9 mouse cellular contexts compared by ENCODE assay signal in genomic region chr15:77153625-77154024, GRCm38 (mm10).
DNase-seq lines count a peak whose midpoint lies in the region; ATAC-seq and TF ChIP-seq lines count a peak whose summit lies in the region.
"Had no signal": no experiment of that assay in that cellular context is flagged by ENCODE, and none has a peak within 500 bp of the region (broad histone marks: within the 10 kb centered on the region; RNA-seq: fewer than 3 reads in every experiment).

No protein-coding gene starts in this region.

- no peak for TF ChIP-seq CTCF in Patski (IDR thresholded peaks at IDR 0.05)
- no peak for TF ChIP-seq CTCF in cerebellum, adult 2 months (IDR thresholded peaks at IDR 0.05; ENCODE audit: borderline replicate concordance, insufficient read depth, low read depth, low read length)

- H3K36me3 ChIP-seq in lung, embryonic 15.5 days = no peaks in the 10 kb centered on the region

- H3K27me3 ChIP-seq in Patski = no peaks in the 10 kb centered on the region
- H3K27me3 ChIP-seq in cerebellum, adult 2 months (ENCODE audit: control insufficient read depth, insufficient read depth, low read length) = no peaks in the 10 kb centered on the region
- H3K27me3 ChIP-seq in lung, embryonic 15.5 days = no peaks in the 10 kb centered on the region

- H3K27ac ChIP-seq in cerebellum, adult 2 months (ENCODE audit: insufficient read depth, low read length) = peak overlapping the region; percentile 98; the same call in 1 of the 2 replicates
- H3K27ac ChIP-seq in lung, embryonic 15.5 days = peak overlapping the region; percentile 93
- H3K27ac ChIP-seq: macrophage had no signal

- in situ Hi-C loops in Patski (cut with MboI; ENCODE audit: low pct_unique_long_range_greater_than_20kb) = loop anchor here (5.0 kb wide), 1 partner anchor 116 kb away; no protein-coding TSS in a partner anchor

- peak; percentile 44; the same call in 1 of the 2 replicates for TF ChIP-seq POLR2A in cerebellum, adult 2 months (IDR thresholded peaks at IDR 0.05; ENCODE audit: borderline replicate concordance, insufficient read depth, low read length)

- peak overlapping the region; percentile 76 for H3K4me2 ChIP-seq in lung, embryonic 15.5 days

- peak; percentile 74 for ATAC-seq in Patski
- ATAC-seq in hematopoietic stem cell, adult 5-6 weeks (replicated peaks in 1 of 2; ENCODE audit: insufficient read depth in 1 of 2, low FRiP score in 2 of 2, low TSS enrichment in 1 of 2, low read depth in 1 of 2, poor library complexity in 2 of 2, severe bottlenecking in 2 of 2) = peak; percentile 33 to 49; a peak in 2 of 4 replicates
- ATAC-seq in lung, embryonic 15.5 days (ENCODE audit: borderline replicate concordance, extremely low read depth, low FRiP score, low TSS enrichment) = peak; percentile 91

- CTCF ChIA-PET in Patski (lab: Charles Lee) = interaction anchor here (0.9 to 1.7 kb wide), 9 partner anchors 10 to 183 kb away, joined by 3 to 4 read pairs (median 3); no protein-coding TSS in a partner anchor

- H3K9me3 ChIP-seq in lung, embryonic 15.5 days = no peaks in the 10 kb centered on the region

- H3K4me1 ChIP-seq in cerebellum, adult 2 months (ENCODE audit: control insufficient read depth, insufficient read depth, low read length) = peaks cover 24% of the 10 kb centered on the region; the same call in 1 of the 2 replicates
- H3K4me1 ChIP-seq in lung, embryonic 15.5 days = peaks cover 59% of the 10 kb centered on the region

- POLR2A ChIA-PET in Patski (lab: Charles Lee) = interaction anchor here (0.6 kb wide), 1 partner anchor 175 kb away, joined by 3 read pairs; no protein-coding TSS in a partner anchor

- DNase-seq in Patski (ENCODE audit: low read depth, low spot score) = no peak
- peak; percentile 76 to 88 for DNase-seq in cerebellum, adult 2 months
- peak; percentile 87 for DNase-seq in forelimb bud, embryonic 11.5 days (ENCODE audit: low read depth, low spot score)
- peak; percentile 59 to 70 for DNase-seq in layer of hippocampus, postnatal 10 days (ENCODE audit: low spot score in 2 of 2)
- peak; percentile 98 for DNase-seq in retina, postnatal 1 day
- no peak for DNase-seq in thymus, postnatal 0 days (ENCODE audit: low spot score)

- 3% methylated on average over 12 of the region's 12 CpGs for WGBS in cerebellum, adult 2 months
- WGBS in lung, embryonic 15.5 days = 1% methylated on average over 12 of the region's 12 CpGs

- peak overlapping the region; percentile 74 for H3K4me3 ChIP-seq in cerebellum, adult 2 months (replicated peaks; ENCODE audit: insufficient read depth, low read depth, low read length)
- H3K4me3 ChIP-seq in lung, embryonic 15.5 days = peak overlapping the region; percentile 57

- peak overlapping the region; percentile 67 for H3K9ac ChIP-seq in lung, embryonic 15.5 days

Comparison
In these comparisons a context has a peak if more than half of its experiments do, and no peak if none do; other contexts are left out.
1. ATAC-seq: peak in every context shown above with its lines; median percentile 91 in lung, embryonic 15.5 days; 74 in Patski; 41 in hematopoietic stem cell, adult 5-6 weeks.
2. DNase-seq: peak in cerebellum, adult 2 months (2 of 2), forelimb bud, embryonic 11.5 days (single experiment), layer of hippocampus, postnatal 10 days (2 of 2) and retina, postnatal 1 day (single experiment); none in Patski (single experiment) and thymus, postnatal 0 days (single experiment).